Mouse (Mus musculus): ENCODE measurements around the gene Tspyl4. TPM values are rescaled to one million over a fixed set of nuclear protein-coding genes. Genes with fewer than 3 reads are reported as not detected.

Gene Tspyl4
- polyA plus RNA-seq, 1 experiment from 2014 or later: 2.1 TPM

DNA sequence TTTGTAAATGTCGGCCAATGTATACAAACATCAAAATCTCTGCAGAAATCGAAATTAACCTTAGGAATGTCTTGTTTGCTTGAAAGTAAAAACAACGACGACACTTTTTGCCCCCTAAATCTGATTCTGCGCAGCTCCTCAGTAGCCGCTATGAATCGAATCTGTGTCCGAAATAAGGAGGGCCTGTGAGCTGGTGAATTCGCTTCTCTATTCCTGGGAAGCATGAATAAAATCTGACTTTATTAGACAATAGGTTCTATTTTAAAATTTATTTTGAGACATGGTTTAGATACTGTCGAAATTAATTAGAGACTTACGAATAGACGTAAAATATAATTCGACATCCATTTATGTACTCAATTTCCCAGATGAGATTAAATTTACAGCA lies 337 bp upstream of the Tspyl4 start:
- ATAC-seq: no peak
- H3K9ac ChIP-seq: no peak overlapping the region

DNA sequence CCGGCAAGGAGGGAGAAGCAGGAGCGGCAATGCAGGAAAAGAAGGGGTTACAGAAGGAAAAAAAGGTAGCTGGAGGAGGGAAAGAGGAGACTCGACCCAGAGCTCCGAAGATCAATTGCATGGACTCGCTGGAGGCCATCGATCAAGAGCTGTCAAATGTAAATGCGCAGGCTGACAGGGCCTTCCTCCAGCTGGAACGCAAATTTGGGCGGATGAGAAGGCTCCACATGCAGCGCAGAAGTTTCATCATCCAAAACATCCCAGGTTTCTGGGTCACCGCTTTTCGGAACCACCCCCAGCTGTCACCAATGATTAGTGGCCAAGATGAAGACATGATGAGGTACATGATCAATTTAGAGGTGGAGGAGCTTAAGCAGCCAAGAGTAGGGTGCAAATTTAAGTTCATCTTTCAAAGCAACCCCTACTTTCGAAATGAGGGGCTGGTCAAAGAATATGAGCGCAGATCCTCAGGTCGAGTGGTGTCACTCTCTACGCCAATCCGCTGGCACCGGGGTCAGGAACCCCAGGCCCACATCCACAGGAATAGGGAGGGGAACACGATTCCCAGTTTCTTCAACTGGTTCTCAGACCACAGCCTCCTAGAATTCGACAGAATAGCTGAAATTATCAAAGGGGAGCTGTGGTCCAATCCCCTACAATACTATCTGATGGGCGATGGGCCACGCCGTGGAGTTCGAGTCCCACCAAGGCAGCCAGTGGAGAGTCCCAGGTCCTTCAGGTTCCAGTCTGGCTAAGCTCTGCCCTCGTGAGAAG lies 925 bp downstream of the Tspyl4 start:
- H3K4me2 ChIP-seq: peak overlapping the region; percentile 93
- peaks cover 14% of the 10 kb centered on the region for H3K27me3 ChIP-seq (replicated peaks)
- no peak overlapping the region for H3K27ac ChIP-seq
- H3K9ac ChIP-seq: peak overlapping the region; percentile 53
- H3K36me3 ChIP-seq: no peaks in the 10 kb centered on the region
- no peak for ATAC-seq
- peak overlapping the region; percentile 65 for H3K4me3 ChIP-seq
- peaks cover 20% of the 10 kb centered on the region for H3K4me1 ChIP-seq
- 47% methylated on average over 25 of the region's 25 CpGs for WGBS (ENCODE audit: insufficient replicate concordance)
- no peaks in the 10 kb centered on the region for H3K9me3 ChIP-seq (replicated peaks)

More for the DNA sequence above, 337 bp upstream of the Tspyl4 start:
- WGBS (ENCODE audit: insufficient replicate concordance): 10% methylated on average over 13 of the region's 13 CpGs
- H3K4me2 ChIP-seq: peak overlapping the region; percentile 93
- H3K27ac ChIP-seq: no peak overlapping the region
- no peaks in the 10 kb centered on the region for H3K36me3 ChIP-seq
- H3K9me3 ChIP-seq (replicated peaks): no peaks in the 10 kb centered on the region
- H3K4me3 ChIP-seq: peak overlapping the region; percentile 65
- H3K27me3 ChIP-seq (replicated peaks): peaks cover 14% of the 10 kb centered on the region
- H3K4me1 ChIP-seq: peaks cover 20% of the 10 kb centered on the region

DNA sequence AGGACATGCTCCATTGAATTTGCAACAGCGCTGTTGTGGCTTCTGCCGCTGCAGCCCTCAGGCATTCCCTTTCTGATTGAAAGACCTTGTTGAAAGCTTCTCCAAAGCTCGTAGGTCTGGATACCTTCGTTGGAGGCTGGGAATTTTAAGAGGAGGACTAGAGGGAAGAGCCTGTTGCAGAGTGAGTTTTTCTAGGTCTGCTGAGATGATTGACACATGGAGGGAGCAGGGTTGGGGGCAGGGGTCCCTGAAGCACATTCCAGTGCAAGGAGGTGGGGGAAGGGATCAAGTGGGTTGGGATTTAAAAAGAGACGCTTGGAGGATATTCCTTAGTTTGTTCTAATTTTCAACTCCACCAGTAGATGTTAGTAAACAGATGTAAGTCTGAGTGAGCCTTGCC lies 3.1 kb downstream of the Tspyl4 start:
- 56% methylated on average over 5 of the region's 5 CpGs for WGBS (ENCODE audit: insufficient replicate concordance)
- H3K36me3 ChIP-seq: no peaks in the 10 kb centered on the region
- H3K4me1 ChIP-seq: peaks cover 20% of the 10 kb centered on the region
- H3K4me3 ChIP-seq: no peak overlapping the region
- no peak overlapping the region for H3K27ac ChIP-seq
- no peak overlapping the region for H3K4me2 ChIP-seq
- ATAC-seq: no peak
- H3K9ac ChIP-seq: no peak overlapping the region
- H3K27me3 ChIP-seq (replicated peaks): peaks cover 14% of the 10 kb centered on the region
- no peaks in the 10 kb centered on the region for H3K9me3 ChIP-seq (replicated peaks)

DNA sequence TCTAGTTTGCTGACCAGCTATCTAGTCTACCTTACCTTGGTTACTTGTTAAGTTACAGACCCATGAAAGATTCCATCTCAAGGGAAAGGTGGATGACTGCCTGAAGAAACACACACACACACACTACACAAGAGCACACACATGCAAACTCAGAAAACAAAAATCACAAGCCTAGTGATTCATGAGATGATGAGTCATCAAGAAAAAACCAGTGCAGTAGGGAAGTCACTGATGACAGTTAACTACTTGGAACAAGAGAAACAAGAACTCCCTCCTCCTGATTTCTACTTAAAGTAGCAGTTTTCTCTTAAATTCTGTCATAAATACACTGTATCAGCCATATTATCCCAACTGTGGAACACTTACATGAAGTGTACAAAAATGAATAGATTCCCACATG lies 9.8 kb downstream of the Tspyl4 start:
- no peak for ATAC-seq
- H3K4me1 ChIP-seq: no peaks in the 10 kb centered on the region
- no peak overlapping the region for H3K9ac ChIP-seq
- H3K4me3 ChIP-seq: no peak overlapping the region
- H3K27ac ChIP-seq: no peak overlapping the region
- H3K4me2 ChIP-seq: no peak overlapping the region
- H3K9me3 ChIP-seq (replicated peaks): no peaks in the 10 kb centered on the region
- no peaks in the 10 kb centered on the region for H3K27me3 ChIP-seq (replicated peaks)
- 0 out of 2 replicates have a peak, but pooled peaks cover 6% of the 10 kb centered on the region for H3K36me3 ChIP-seq

DNA sequence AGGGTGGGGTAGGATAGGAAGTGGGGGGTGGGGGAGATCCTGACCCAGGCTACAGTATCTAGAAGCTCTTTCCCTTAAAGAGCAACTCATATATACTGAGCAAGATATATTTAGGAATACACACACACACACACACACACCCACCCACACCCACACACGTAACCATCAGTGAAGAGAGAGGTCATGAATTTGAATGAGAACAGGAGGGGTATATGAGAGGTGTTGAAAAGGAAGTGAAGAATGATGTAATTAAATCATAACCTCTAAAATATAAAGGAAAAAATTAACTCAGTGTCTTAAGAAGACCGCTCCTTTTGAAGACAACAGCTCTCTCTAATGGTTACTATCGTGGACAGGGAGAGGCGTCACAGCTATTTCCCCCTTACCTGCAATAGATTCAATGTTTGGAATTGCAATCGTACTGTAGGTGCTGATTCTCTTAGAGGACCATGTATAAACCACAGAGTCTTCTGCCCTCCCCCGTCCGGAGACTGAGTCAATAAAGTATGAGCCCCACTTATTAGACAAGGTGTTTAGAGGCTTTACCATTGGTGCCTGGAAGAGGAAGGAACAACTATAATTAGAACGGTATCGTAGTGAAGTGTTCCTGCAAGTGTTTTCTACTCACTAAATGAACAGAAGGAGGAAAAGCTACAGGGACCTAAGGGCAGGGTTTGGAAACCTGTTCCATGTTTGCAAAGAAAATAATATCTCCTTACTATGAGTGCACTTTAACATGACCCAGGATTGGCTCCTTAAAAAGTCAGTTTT lies 12.9 kb downstream of the Tspyl4 start:
- WGBS (ENCODE audit: insufficient replicate concordance): 60% methylated on average over 9 of the region's 9 CpGs
- Histone ChIP-seq H3K9me3 (replicated peaks) (no peaks in the 10 kb centered on the region), H3K4me2 (no peak overlapping the region), H3K9ac (no peak overlapping the region), H3K27ac (no peak overlapping the region), H3K4me3 (no peak overlapping the region), H3K36me3 (0 out of 2 replicates have a peak, but pooled peaks cover 6% of the 10 kb centered on the region), H3K27me3 (replicated peaks) (no peaks in the 10 kb centered on the region), H3K4me1 (no peaks in the 10 kb centered on the region)
- ATAC-seq: no peak

GRCm38 (mm10) chr10:34312536-34312935 lies 15.3 kb downstream of the Tspyl4 start:
- Histone ChIP-seq H3K36me3 (0 out of 2 replicates have a peak, but pooled peaks cover 6% of the 10 kb centered on the region), H3K4me3 (no peak overlapping the region), H3K4me2 (no peak overlapping the region), H3K27ac (no peak overlapping the region), H3K9ac (no peak overlapping the region), H3K9me3 (replicated peaks) (no peaks in the 10 kb centered on the region), H3K4me1 (0 out of 2 replicates have a peak, but pooled peaks cover 9% of the 10 kb centered on the region), H3K27me3 (replicated peaks) (no peaks in the 10 kb centered on the region)
- 71% methylated on average over 3 of the region's 3 CpGs for WGBS (ENCODE audit: insufficient replicate concordance)
- no peak for ATAC-seq

DNA sequence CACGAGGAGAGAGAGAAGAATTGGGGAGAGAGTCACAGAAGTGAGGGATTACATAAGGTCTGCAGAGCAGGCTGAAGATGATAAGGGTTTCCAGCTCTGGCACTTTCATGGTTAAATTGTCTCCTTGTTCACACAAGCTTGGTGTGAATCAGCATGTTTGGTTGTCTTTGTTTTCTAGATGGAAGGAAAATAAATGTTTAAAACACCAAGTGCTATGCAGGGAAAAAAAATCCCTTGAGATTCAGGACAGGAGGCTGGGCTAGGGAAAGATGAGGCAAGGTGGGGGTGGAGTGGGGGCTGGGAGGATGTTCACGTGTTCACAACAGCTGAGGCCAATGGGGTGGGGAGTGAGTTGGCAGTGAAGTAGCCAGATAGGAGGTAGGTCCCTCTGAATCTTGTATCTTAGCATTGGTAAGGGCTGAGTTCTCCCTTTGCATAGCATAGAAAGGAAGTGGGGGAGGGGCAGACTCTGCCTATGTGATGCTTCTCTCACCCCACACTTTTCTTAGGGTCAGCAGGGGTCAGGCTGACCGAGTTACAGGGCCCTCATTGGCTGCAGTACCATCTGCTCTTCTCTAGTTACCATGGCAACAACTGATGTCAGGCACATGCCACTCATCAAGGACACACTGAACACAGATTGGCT lies 19.5 kb downstream of the Tspyl4 start:
- Histone ChIP-seq H3K9me3 (replicated peaks) (no peaks in the 10 kb centered on the region), H3K4me2 (peak overlapping the region; percentile 24; the same call in 1 of the 2 replicates), H3K27me3 (replicated peaks) (no peaks in the 10 kb centered on the region), H3K9ac (no peak overlapping the region), H3K27ac (no peak overlapping the region), H3K4me3 (no peak overlapping the region), H3K36me3 (no peaks in the 10 kb centered on the region), H3K4me1 (0 out of 2 replicates have a peak, but pooled peaks cover 9% of the 10 kb centered on the region)
- no peak for ATAC-seq
- WGBS (ENCODE audit: insufficient replicate concordance): 9% methylated on average over 3 of the region's 3 CpGs

DNA sequence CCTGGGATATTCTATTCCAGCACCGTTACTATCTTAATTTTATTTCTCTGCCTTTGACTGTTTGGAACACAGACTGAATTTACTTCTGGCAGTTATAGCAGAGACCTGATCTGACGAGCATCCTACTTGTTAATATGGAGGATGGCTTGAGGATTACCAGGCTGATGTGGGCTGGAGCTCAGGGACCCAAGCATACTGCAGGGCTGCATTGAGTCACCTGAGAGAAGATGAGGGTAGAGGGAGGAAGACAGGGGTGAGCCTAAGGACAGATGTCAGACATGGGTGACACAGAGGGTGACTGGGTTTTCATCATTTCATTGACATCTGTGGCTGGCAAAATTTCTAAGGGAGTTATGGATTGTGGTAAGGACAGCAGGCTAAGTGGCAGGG lies 20.0 kb downstream of the Tspyl4 start:
- Histone ChIP-seq H3K9ac (no peak overlapping the region), H3K27me3 (replicated peaks) (no peaks in the 10 kb centered on the region), H3K4me1 (0 out of 2 replicates have a peak, but pooled peaks cover 9% of the 10 kb centered on the region), H3K9me3 (replicated peaks) (no peaks in the 10 kb centered on the region), H3K4me3 (no peak overlapping the region), H3K27ac (no peak overlapping the region), H3K36me3 (0 out of 2 replicates have a peak, but pooled peaks cover 5% of the 10 kb centered on the region), H3K4me2 (no peak overlapping the region)
- WGBS (ENCODE audit: insufficient replicate concordance): 65% methylated on average over 2 of the region's 2 CpGs
- no peak for ATAC-seq

DNA sequence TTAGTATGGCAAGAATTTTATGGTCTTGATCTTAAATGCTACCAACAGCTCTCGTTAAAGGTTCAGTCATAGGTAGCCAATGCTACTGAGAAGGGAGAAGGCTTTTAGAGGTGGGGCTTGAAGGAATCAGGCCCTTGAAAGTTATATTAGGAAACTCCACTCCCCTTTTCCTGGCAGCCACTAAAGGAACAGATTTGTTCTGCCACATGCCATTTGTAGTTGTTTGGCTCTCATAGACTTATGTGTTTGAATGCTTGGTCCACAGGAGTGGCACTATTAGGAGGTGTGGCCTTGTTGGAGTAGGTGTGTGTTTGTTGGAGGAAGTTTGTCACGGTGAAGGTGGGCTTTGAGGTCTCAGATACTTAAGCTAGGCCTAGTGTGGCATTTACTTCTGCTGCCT lies 23.6 kb downstream of the Tspyl4 start:
- H3K27me3 ChIP-seq (replicated peaks): no peaks in the 10 kb centered on the region
- 0 out of 2 replicates have a peak, but pooled peaks cover 9% of the 10 kb centered on the region for H3K4me1 ChIP-seq
- H3K27ac ChIP-seq: no peak overlapping the region
- H3K9ac ChIP-seq: no peak overlapping the region
- 0 out of 2 replicates have a peak, but pooled peaks cover 5% of the 10 kb centered on the region for H3K36me3 ChIP-seq
- 65% methylated on average over 2 of the region's 2 CpGs for WGBS (ENCODE audit: insufficient replicate concordance)
- H3K4me2 ChIP-seq: no peak overlapping the region
- H3K4me3 ChIP-seq: no peak overlapping the region
- ATAC-seq: no peak
- H3K9me3 ChIP-seq (replicated peaks): no peaks in the 10 kb centered on the region

- Histone ChIP-seq H3K36me3 (0 out of 2 replicates have a peak, but pooled peaks cover 5% of the 10 kb centered on the region), H3K4me2 (no peak overlapping the region), H3K27ac (no peak overlapping the region), H3K9ac (no peak overlapping the region), H3K9me3 (replicated peaks) (no peaks in the 10 kb centered on the region), H3K4me1 (no peaks in the 10 kb centered on the region), H3K27me3 (replicated peaks) (no peaks in the 10 kb centered on the region), H3K4me3 (no peak overlapping the region)
- no peak for ATAC-seq
- WGBS (ENCODE audit: insufficient replicate concordance): 27% methylated on average over 4 of the region's 4 CpGs
These were observed 29.5 kb downstream of the Tspyl4 start for GRCm38 (mm10) chr10:34326701-34327100.

GRCm38 (mm10) chr10:34327144-34327543 lies 29.9 kb downstream of the Tspyl4 start:
- H3K27me3 ChIP-seq (replicated peaks): no peaks in the 10 kb centered on the region
- no peak overlapping the region for H3K9ac ChIP-seq
- H3K27ac ChIP-seq: no peak overlapping the region
- H3K4me3 ChIP-seq: no peak overlapping the region
- ATAC-seq: no peak
- no peaks in the 10 kb centered on the region for H3K9me3 ChIP-seq (replicated peaks)
- H3K4me2 ChIP-seq: no peak overlapping the region
- no peaks in the 10 kb centered on the region for H3K4me1 ChIP-seq
- WGBS (ENCODE audit: insufficient replicate concordance): 51% methylated on average over 5 of the region's 5 CpGs
- 0 out of 2 replicates have a peak, but pooled peaks cover under 1% of the 10 kb centered on the region for H3K36me3 ChIP-seq

GRCm38 (mm10) chr10:34328310-34328709 lies 31.1 kb downstream of the Tspyl4 start:
- WGBS (ENCODE audit: insufficient replicate concordance): 12% methylated on average over 2 of the region's 2 CpGs
- no peak overlapping the region for H3K4me3 ChIP-seq
- no peak for ATAC-seq

More at GRCm38 (mm10) chr10:34328310-34328709, 31.1 kb downstream of the Tspyl4 start:
- H3K4me1 ChIP-seq: no peaks in the 10 kb centered on the region
- H3K9ac ChIP-seq: no peak overlapping the region
- no peaks in the 10 kb centered on the region for H3K36me3 ChIP-seq
- H3K9me3 ChIP-seq (replicated peaks): no peaks in the 10 kb centered on the region
- no peaks in the 10 kb centered on the region for H3K27me3 ChIP-seq (replicated peaks)
- no peak overlapping the region for H3K4me2 ChIP-seq
- H3K27ac ChIP-seq: no peak overlapping the region
